Mouse (Mus musculus): ENCODE data around the gene Mtr. TPM values are rescaled to one million over a fixed set of nuclear protein-coding genes. Genes with fewer than 3 reads are reported as not detected.

Gene Mtr
- polyA plus RNA-seq, 1 experiment from 2014 or later = 17.3 TPM

- no peak overlapping the region for H3K27ac ChIP-seq
- whole genome bisulfite sequencing (ENCODE audit: missing documents) = 82% methylated on average over 6 of the region's 6 CpGs
- H3K36me3 ChIP-seq (ENCODE audit: inconsistent target) = no peaks in the 10 kb centered on the region
- no peaks in the 10 kb centered on the region for H3K79me2 ChIP-seq (ENCODE audit: inconsistent target)
- H3K4me3 ChIP-seq (ENCODE audit: inconsistent target) = no peak overlapping the region
These were observed 6.1 kb upstream of the Mtr start for GRCm38 (mm10) chr13:12263996-12264395.

- Histone ChIP-seq H3K27ac (no peak overlapping the region), H3K4me3 (ENCODE audit: inconsistent target) (no peak overlapping the region), H3K36me3 (ENCODE audit: inconsistent target) (no peaks in the 10 kb centered on the region), H3K79me2 (ENCODE audit: inconsistent target) (peaks cover 9% of the 10 kb centered on the region)
These were observed 3.6 kb upstream of the Mtr start for GRCm38 (mm10) chr13:12261505-12261904.

GRCm38 (mm10) chr13:12256871-12257390 is 982 bp downstream of the Mtr start:
- Histone ChIP-seq H3K27ac (peak overlapping the region; percentile 77), H3K36me3 (ENCODE audit: inconsistent target) (no peaks in the 10 kb centered on the region), H3K79me2 (ENCODE audit: inconsistent target) (peaks cover 44% of the 10 kb centered on the region), H3K4me3 (ENCODE audit: inconsistent target) (peak overlapping the region; percentile 97)
- WGBS (ENCODE audit: missing documents) = 6% methylated on average over 10 of the region's 10 CpGs

GRCm38 (mm10) chr13:12255911-12256705 is 1.8 kb downstream of the Mtr start:
- Histone ChIP-seq H3K79me2 (ENCODE audit: inconsistent target) (peaks cover 44% of the 10 kb centered on the region), H3K27ac (peak overlapping the region; percentile 77), H3K4me3 (ENCODE audit: inconsistent target) (peak overlapping the region; percentile 97), H3K36me3 (ENCODE audit: inconsistent target) (no peaks in the 10 kb centered on the region)
- 10% methylated on average over 3 of the region's 3 CpGs for WGBS (ENCODE audit: missing documents)

GRCm38 (mm10) chr13:12250496-12250895 is 7.4 kb downstream of the Mtr start:
- H3K4me3 ChIP-seq (ENCODE audit: inconsistent target) = no peak overlapping the region
- H3K27ac ChIP-seq = no peak overlapping the region
- 97% methylated on average over 3 of the region's 3 CpGs for WGBS (ENCODE audit: missing documents)
- H3K36me3 ChIP-seq (ENCODE audit: inconsistent target) = peaks cover 46% of the 10 kb centered on the region
- H3K79me2 ChIP-seq (ENCODE audit: inconsistent target) = peaks cover 30% of the 10 kb centered on the region

- H3K36me3 ChIP-seq (ENCODE audit: inconsistent target) = peaks cover 53% of the 10 kb centered on the region
- 93% methylated on average over 8 of the region's 8 CpGs for WGBS (ENCODE audit: missing documents)
These were observed 8.6 kb downstream of the Mtr start for GRCm38 (mm10) chr13:12249195-12249898.

GRCm38 (mm10) chr13:12245938-12246337 is 12.0 kb downstream of the Mtr start:
- Histone ChIP-seq H3K4me3 (ENCODE audit: inconsistent target) (no peak overlapping the region), H3K27ac (no peak overlapping the region), H3K79me2 (ENCODE audit: inconsistent target) (no peaks in the 10 kb centered on the region), H3K36me3 (ENCODE audit: inconsistent target) (peaks cover 87% of the 10 kb centered on the region)
- 94% methylated on average over 2 of the region's 2 CpGs for WGBS (ENCODE audit: missing documents)

More at GRCm38 (mm10) chr13:12249195-12249898, 8.6 kb downstream of the Mtr start:
- H3K79me2 ChIP-seq (ENCODE audit: inconsistent target) = peaks cover 18% of the 10 kb centered on the region
- no peak overlapping the region for H3K27ac ChIP-seq
- no peak overlapping the region for H3K4me3 ChIP-seq (ENCODE audit: inconsistent target)

- Histone ChIP-seq H3K36me3 (ENCODE audit: inconsistent target) (peaks cover 81% of the 10 kb centered on the region), H3K27ac (no peak overlapping the region), H3K79me2 (ENCODE audit: inconsistent target) (no peaks in the 10 kb centered on the region), H3K4me3 (ENCODE audit: inconsistent target) (no peak overlapping the region)
- 96% methylated on average over 4 of the region's 4 CpGs for WGBS (ENCODE audit: missing documents)
These were observed 13.9 kb downstream of the Mtr start for GRCm38 (mm10) chr13:12243991-12244390.

- WGBS (ENCODE audit: missing documents) = 91% methylated on average over 4 of the region's 4 CpGs
- peaks cover 71% of the 10 kb centered on the region for H3K36me3 ChIP-seq (ENCODE audit: inconsistent target)
- no peaks in the 10 kb centered on the region for H3K79me2 ChIP-seq (ENCODE audit: inconsistent target)
These were observed 25.8 kb downstream of the Mtr start for GRCm38 (mm10) chr13:12232141-12232540.

GRCm38 (mm10) chr13:12228248-12228647 is 29.7 kb downstream of the Mtr start:
- no peak overlapping the region for H3K27ac ChIP-seq
- H3K79me2 ChIP-seq (ENCODE audit: inconsistent target) = no peaks in the 10 kb centered on the region
- peaks cover 83% of the 10 kb centered on the region for H3K36me3 ChIP-seq (ENCODE audit: inconsistent target)
- 98% methylated on average over 4 of the region's 4 CpGs for WGBS (ENCODE audit: missing documents)
- no peak overlapping the region for H3K4me3 ChIP-seq (ENCODE audit: inconsistent target)

More at GRCm38 (mm10) chr13:12232141-12232540, 25.8 kb downstream of the Mtr start:
- no peak overlapping the region for H3K4me3 ChIP-seq (ENCODE audit: inconsistent target)
- no peak overlapping the region for H3K27ac ChIP-seq

- Histone ChIP-seq H3K79me2 (ENCODE audit: inconsistent target) (no peaks in the 10 kb centered on the region), H3K36me3 (ENCODE audit: inconsistent target) (peaks cover 83% of the 10 kb centered on the region), H3K27ac (no peak overlapping the region), H3K4me3 (ENCODE audit: inconsistent target) (no peak overlapping the region)
- 79% methylated on average over 5 of the region's 5 CpGs for whole genome bisulfite sequencing (ENCODE audit: missing documents)
These were observed 30.3 kb downstream of the Mtr start for GRCm38 (mm10) chr13:12227606-12228005.

GRCm38 (mm10) chr13:12218603-12219002 is 39.3 kb downstream of the Mtr start:
- H3K79me2 ChIP-seq (ENCODE audit: inconsistent target) = no peaks in the 10 kb centered on the region
- 93% methylated on average over 12 of the region's 14 CpGs for WGBS (ENCODE audit: missing documents)
- H3K4me3 ChIP-seq (ENCODE audit: inconsistent target) = no peak overlapping the region
- H3K27ac ChIP-seq = no peak overlapping the region
- peaks cover 78% of the 10 kb centered on the region for H3K36me3 ChIP-seq (ENCODE audit: inconsistent target)

- Histone ChIP-seq H3K79me2 (ENCODE audit: inconsistent target) (no peaks in the 10 kb centered on the region), H3K36me3 (ENCODE audit: inconsistent target) (peaks cover 66% of the 10 kb centered on the region), H3K4me3 (ENCODE audit: inconsistent target) (no peak overlapping the region), H3K27ac (no peak overlapping the region)
- WGBS (ENCODE audit: missing documents) = 96% methylated on average over 5 of the region's 5 CpGs
These were observed 43.0 kb downstream of the Mtr start for GRCm38 (mm10) chr13:12214922-12215321.

- peaks cover 59% of the 10 kb centered on the region for H3K36me3 ChIP-seq (ENCODE audit: inconsistent target)
- no peak overlapping the region for H3K27ac ChIP-seq
- WGBS (ENCODE audit: missing documents) = 93% methylated on average over 2 of the region's 2 CpGs
These were observed 46.9 kb downstream of the Mtr start for GRCm38 (mm10) chr13:12211058-12211457.

More at GRCm38 (mm10) chr13:12211058-12211457, 46.9 kb downstream of the Mtr start:
- Histone ChIP-seq H3K79me2 (ENCODE audit: inconsistent target) (no peaks in the 10 kb centered on the region), H3K4me3 (ENCODE audit: inconsistent target) (no peak overlapping the region)
